Mouse (Mus musculus) heart, embryonic 11.5 days (tissue): Measurements from ENCODE around the gene Rai1. TPM values are rescaled to one million over a fixed set of nuclear protein-coding genes. Genes with fewer than 3 reads are reported as not detected.

Source experiments
- ATAC-seq: fragments of 200-750 bp; cut with Nextera tagmentation; replicated peaks from 2 replicates; pipeline ENCODE4 v1.8.0; 2017; ENCODE audit warnings: moderate library complexity; ENCODE audit not compliant: insufficient number of reproducible peaks, low FRiP score, low TSS enrichment
- H3K27ac ChIP-seq: fragments of 300-500 bp; sonication (generic); 2 replicates; pipeline ENCODE4 v1.5.1; 2014; ENCODE audit warnings: mild to moderate bottlenecking, low read depth, low read length
- H3K27me3 ChIP-seq: fragments of 300-500 bp; sonication (generic); 2 replicates; pipeline ENCODE4 v1.6.1; 2014; ENCODE audit warnings: mild to moderate bottlenecking, low read length, mixed read lengths; ENCODE audit not compliant: control insufficient read depth, insufficient read depth
- H3K36me3 ChIP-seq: fragments of 300-500 bp; sonication (generic); 2 replicates; pipeline ENCODE4 v1.6.1; 2014; ENCODE audit warnings: mild to moderate bottlenecking, low read length, moderate library complexity, mixed read lengths; ENCODE audit not compliant: control insufficient read depth, insufficient read depth
- H3K4me1 ChIP-seq: fragments of 300-500 bp; sonication (generic); 2 replicates; pipeline ENCODE4 v1.6.1; 2014; ENCODE audit warnings: low read length; ENCODE audit not compliant: control insufficient read depth, insufficient read depth
- H3K4me2 ChIP-seq: fragments of 300-500 bp; sonication (generic); 2 replicates; pipeline ENCODE4 v1.6.1; 2014; ENCODE audit warnings: mild to moderate bottlenecking, moderate library complexity
- H3K4me3 ChIP-seq: fragments of 300-500 bp; sonication (generic); 2 replicates; pipeline ENCODE4 v1.5.1; 2014; ENCODE audit warnings: low read depth, low read length
- H3K9ac ChIP-seq: fragments of 300-500 bp; sonication (generic); 2 replicates; pipeline ENCODE4 v1.6.1; 2014; ENCODE audit warnings: mild to moderate bottlenecking, low read depth, low read length, moderate library complexity
- H3K9me3 ChIP-seq: fragments of 300-500 bp; sonication (generic); replicated peaks from 2 replicates; pipeline ENCODE4 v1.6.1; 2016; ENCODE audit warnings: low read length; ENCODE audit not compliant: control insufficient read depth
- WGBS: fragments of 180-500 bp; shearing (Covaris S2); extraction: QIAGEN DNeasy Blood & Tissue Kit; methylation state at CpG from one replicate; pipeline ENCODE4 v1.1.7; 2014; ENCODE audit not compliant: insufficient replicate concordance; 5-methylcytosine and 5-hydroxymethylcytosine counted together
- polyA plus RNA-seq: library from polyadenylated mRNA; unstranded; fragments of >200 nt; fragmentation: Nextera tagmentation; extraction: Ambion mirVana; gene quantifications from 2 replicates; pipeline ENCODE4 v1.2.1, GENCODE M21; 2014

Gene Rai1
- polyA plus RNA-seq, 1 experiment from 2014 or later, result 24.4 TPM

GRCm38 (mm10) chr11:60090696-60091421 is 14.0 kb upstream of the Rai1 start:
- H3K27ac ChIP-seq, result no peak overlapping the region
- no peaks in the 10 kb centered on the region; the same call in 1 of the 2 replicates for H3K27me3 ChIP-seq
- no peak overlapping the region for H3K4me3 ChIP-seq
- H3K9ac ChIP-seq, result no peak overlapping the region
- WGBS, result 46% methylated on average over 5 of the region's 5 CpGs
- H3K36me3 ChIP-seq, result no peaks in the 10 kb centered on the region
- H3K4me2 ChIP-seq, result no peak overlapping the region
- peaks cover 42% of the 10 kb centered on the region for H3K4me1 ChIP-seq
- no peaks in the 10 kb centered on the region for H3K9me3 ChIP-seq
- no peak for ATAC-seq

DNA sequence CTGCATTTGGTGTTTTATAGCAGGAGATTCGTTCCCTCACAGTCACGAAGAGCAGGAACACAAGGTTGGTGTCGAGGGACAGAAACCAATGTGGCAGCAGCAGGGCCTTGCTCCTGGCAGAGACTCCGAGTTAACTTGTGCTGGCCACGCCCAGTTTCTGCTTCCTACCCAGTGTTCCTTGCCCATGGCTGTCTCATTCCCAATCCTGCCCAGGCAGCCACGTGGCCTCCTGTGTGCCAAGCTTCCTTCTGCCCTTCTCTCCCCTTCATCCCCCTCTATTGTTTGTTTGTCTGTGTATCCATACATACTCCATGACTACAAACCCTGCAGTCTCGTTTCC is 13.4 kb upstream of the Rai1 start:
- H3K36me3 ChIP-seq, result no peaks in the 10 kb centered on the region
- no peak overlapping the region for H3K4me3 ChIP-seq
- H3K4me1 ChIP-seq, result peaks cover 42% of the 10 kb centered on the region
- no peak overlapping the region for H3K4me2 ChIP-seq
- no peaks in the 10 kb centered on the region for H3K9me3 ChIP-seq
- no peak overlapping the region for H3K9ac ChIP-seq
- no peak for ATAC-seq
- H3K27ac ChIP-seq, result no peak overlapping the region
- WGBS, result 62% methylated on average over 7 of the region's 7 CpGs
- H3K27me3 ChIP-seq, result no peaks in the 10 kb centered on the region; the same call in 1 of the 2 replicates

DNA sequence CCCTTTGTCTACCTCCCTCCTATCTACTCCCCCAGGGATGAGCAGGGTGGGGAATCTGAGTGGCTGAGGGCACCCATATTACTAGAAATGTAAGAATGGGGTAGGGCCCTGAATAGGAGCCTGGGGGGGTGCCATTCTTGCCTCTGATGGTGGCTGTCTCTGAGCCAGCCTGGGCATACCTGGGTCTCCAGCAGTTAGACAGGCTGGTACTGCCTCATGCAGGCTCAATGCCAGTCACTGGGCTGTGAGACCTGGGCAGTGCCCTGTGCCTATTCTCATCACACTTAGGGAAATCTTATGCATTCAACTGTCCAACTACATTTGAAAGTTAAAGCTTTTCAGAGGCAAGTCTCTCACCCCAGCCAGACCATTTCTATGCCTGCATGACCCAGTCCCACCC is 11.6 kb upstream of the Rai1 start:
- no peak overlapping the region for H3K9ac ChIP-seq
- H3K4me2 ChIP-seq, result no peak overlapping the region
- peaks cover 42% of the 10 kb centered on the region for H3K4me1 ChIP-seq
- H3K9me3 ChIP-seq, result no peaks in the 10 kb centered on the region
- ATAC-seq, result no peak
- no peak overlapping the region for H3K27ac ChIP-seq
- H3K4me3 ChIP-seq, result no peak overlapping the region
- H3K36me3 ChIP-seq, result no peaks in the 10 kb centered on the region
- H3K27me3 ChIP-seq, result no peaks in the 10 kb centered on the region; the same call in 1 of the 2 replicates

- H3K27me3 ChIP-seq, result no peaks in the 10 kb centered on the region
- H3K4me3 ChIP-seq, result no peak overlapping the region
- H3K36me3 ChIP-seq, result no peaks in the 10 kb centered on the region
- no peak overlapping the region for H3K4me2 ChIP-seq
- H3K9ac ChIP-seq, result no peak overlapping the region
- ATAC-seq, result no peak
- H3K4me1 ChIP-seq, result peaks cover 42% of the 10 kb centered on the region
- H3K27ac ChIP-seq, result no peak overlapping the region
- WGBS, result 28% methylated on average over 7 of the region's 7 CpGs
- H3K9me3 ChIP-seq, result no peaks in the 10 kb centered on the region
These were observed 10.7 kb upstream of the Rai1 start for GRCm38 (mm10) chr11:60093984-60094587.

DNA sequence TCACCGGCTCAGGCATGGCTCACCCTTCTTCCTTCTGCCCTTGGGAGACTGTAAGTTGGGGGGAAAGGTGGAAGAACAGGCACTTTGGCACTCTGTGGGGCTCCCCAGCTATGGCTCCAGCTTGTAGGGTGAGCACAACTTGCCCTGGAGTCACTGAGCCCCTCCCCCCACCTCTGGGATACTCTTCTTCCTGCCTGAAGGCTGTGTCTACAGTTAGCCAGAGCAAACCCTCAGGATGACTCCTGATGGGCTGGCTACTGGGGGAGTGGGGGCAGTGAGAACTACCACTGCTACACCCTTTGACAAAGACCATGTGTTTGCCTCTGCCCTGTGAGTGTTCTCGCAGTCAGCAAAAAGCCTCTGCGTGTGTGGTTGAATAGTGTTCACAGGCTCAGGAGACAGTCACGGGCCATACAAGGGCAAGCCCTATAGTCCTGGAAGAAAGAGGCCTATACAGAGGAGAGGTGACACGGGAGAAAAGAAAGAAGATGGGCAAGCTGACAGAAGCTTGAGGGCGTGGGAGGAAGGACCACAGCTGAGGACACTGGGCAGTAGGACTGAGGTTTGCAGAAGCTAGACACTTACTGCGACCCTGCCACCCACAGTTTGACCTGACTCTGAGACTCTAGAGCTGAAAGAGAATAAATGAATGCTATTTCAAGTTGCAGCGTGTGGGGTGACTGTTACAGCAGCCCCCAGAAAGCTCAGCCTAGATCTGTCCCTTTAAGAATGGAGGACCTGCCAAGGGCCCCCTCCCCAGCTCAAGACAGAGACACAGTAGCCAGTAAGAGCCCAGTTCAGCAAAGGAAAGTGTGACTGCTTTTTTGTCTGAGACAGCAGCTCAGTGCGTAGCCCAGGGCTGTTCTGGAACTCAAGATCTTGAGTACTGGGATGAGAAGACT is 9.7 kb upstream of the Rai1 start:
- Histone ChIP-seq H3K4me1 (peaks cover 50% of the 10 kb centered on the region), H3K27me3 (no peaks in the 10 kb centered on the region), H3K9me3 (no peaks in the 10 kb centered on the region), H3K4me2 (no peak overlapping the region), H3K27ac (no peak overlapping the region), H3K9ac (peak overlapping the region; percentile 43; the same call in 1 of the 2 replicates), H3K36me3 (no peaks in the 10 kb centered on the region), H3K4me3 (no peak overlapping the region)
- 49% methylated on average over 9 of the region's 9 CpGs for WGBS
- no peak for ATAC-seq

DNA sequence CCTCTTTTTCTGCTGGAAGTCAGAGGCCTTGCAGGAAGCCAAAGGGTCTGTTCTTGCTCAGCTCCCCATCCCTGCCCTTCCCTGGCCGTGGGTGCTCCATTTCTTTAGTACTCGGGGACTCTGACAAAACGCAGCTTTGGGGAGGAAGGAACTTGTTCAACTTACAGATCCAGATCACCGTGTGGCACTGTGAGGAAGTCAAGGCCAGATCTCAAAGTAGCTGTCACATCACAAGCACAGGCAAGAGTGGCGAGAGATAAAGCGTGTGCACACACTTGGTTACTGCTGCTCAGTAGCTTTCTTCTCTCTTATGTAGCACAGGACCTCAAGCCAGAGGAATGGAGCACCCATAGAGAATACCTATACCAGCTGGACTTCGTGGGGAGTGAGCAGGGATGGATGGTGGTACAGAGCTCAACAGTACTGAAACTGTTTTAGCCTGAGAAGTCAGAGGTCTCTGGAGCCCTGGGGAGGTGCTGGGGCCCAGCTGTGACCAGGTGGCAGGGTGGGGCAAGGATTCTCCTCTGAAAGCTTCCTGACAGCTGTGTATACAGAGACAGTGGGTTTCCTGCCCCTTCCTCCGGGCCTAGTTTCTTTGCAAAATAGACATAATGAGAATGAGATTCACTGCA is 5.1 kb upstream of the Rai1 start:
- no peak for ATAC-seq
- Histone ChIP-seq H3K4me3 (no peak overlapping the region), H3K27me3 (no peaks in the 10 kb centered on the region), H3K27ac (no peak overlapping the region; the same call in 1 of the 2 replicates), H3K9me3 (no peaks in the 10 kb centered on the region), H3K4me2 (no peak overlapping the region), H3K4me1 (peaks cover 20% of the 10 kb centered on the region), H3K36me3 (no peaks in the 10 kb centered on the region), H3K9ac (no peak overlapping the region)
- 38% methylated on average over 8 of the region's 8 CpGs for WGBS

GRCm38 (mm10) chr11:60100827-60101555 is 3.8 kb upstream of the Rai1 start:
- Histone ChIP-seq H3K9me3 (no peaks in the 10 kb centered on the region), H3K27me3 (no peaks in the 10 kb centered on the region), H3K4me2 (no peak overlapping the region), H3K4me3 (no peak overlapping the region), H3K27ac (peak overlapping the region; percentile 12; the same call in 1 of the 2 replicates), H3K9ac (no peak overlapping the region), H3K4me1 (peaks cover 10% of the 10 kb centered on the region), H3K36me3 (no peaks in the 10 kb centered on the region)
- ATAC-seq, result no peak
- 64% methylated on average over 4 of the region's 4 CpGs for WGBS

DNA sequence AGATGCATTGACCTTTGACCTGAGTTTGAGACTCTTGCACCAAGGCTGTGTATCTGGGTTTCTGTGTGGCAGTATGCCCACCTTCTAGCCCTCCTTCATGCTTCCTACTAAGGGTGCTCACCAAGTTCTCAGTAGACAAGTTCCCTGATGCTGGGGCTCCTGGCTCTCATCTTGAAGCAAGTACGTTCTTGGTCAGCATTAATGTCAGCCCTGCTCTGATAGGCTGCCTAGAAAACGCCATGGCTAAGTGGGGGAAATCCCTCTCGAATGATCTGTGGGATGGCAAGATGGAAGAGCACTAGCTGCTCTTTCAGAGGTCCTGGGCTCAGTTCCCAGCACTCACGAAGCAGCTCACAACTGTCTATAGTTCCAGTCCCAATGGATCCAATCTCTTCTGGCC is 2.8 kb upstream of the Rai1 start:
- Histone ChIP-seq H3K36me3 (no peaks in the 10 kb centered on the region), H3K4me1 (peaks cover 13% of the 10 kb centered on the region)
- no peak for ATAC-seq

More for the DNA sequence above, 2.8 kb upstream of the Rai1 start:
- Histone ChIP-seq H3K27ac (no peak overlapping the region), H3K9ac (no peak overlapping the region), H3K4me2 (no peak overlapping the region), H3K4me3 (no peak overlapping the region), H3K27me3 (no peaks in the 10 kb centered on the region), H3K9me3 (no peaks in the 10 kb centered on the region)
- 73% methylated on average over 4 of the region's 4 CpGs for WGBS
